Comparison of ENCODE assay signal across 1 mouse cellular context in the genomic region with DNA sequence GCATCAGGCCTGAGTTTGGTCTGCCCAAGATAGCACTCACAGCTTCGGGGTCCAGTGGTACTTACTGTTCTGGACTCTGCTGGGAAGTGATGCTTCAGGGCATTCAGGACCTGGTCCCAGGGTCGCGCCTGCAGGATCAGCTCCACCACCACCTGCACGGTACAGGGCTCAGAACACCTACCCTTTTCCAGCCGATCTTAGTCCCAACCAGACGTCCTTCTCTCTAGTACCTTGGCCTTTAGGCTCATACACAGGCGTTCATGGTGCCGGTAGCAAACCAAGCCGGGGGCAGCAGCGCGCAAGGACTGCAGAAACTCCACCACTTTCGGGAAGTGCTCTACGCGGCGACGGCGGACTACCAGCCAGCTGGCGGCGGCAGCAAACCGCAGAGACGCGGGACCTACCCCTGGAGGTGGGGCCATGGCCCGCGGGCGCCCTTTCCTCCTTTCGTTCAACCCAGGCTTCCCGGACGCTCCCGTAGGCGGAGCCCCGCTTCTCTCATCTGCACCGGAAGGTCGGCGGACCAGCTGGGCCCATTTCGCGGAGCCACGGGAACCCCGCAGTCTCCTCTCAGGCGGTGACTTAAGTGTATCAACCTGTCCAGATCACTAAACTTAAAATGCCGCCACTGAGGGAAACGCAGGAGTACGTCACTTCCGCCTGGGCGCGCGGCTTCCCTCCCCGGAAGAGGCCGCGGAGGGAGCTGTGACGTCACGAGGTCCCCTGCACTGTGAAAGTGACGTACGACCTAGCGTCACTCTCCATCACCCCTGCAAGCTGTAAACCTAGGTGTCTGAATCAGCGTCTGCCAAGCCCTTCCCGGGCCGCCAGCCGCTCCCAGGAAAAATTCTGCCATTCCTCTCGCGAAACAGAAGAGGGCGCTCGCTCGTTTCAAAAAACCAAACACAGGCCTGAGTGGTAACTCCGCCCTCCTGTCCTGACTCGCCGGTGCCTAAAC.
A peak's percentile ranks its signal among the peaks of the same experiment; 100 is the strongest.
TF ChIP-seq lines count a peak whose summit lies in the region.

TSS of gene Tinf2 (minus strand) at position 661 of the 958 bp plus-strand sequence.

TF ChIP-seq in CH12.LX, 34 proteins besides CTCF, POLR2A, EP300 and RAD21 (continued from another document):
- TF ChIP-seq ZKSCAN1 (IDR thresholded peaks at IDR 0.05; ENCODE audit: borderline replicate concordance, low read depth, low read length) = no peak; the same call in 1 of the 2 replicates
- TF ChIP-seq CHD2 (IDR thresholded peaks at IDR 0.05; ENCODE audit: low read length) = peak; percentile 73; the same call in 1 of the 2 replicates
- peak; percentile 54 for TF ChIP-seq NRF1 (IDR thresholded peaks at IDR 0.05; ENCODE audit: low read depth, low read length)
- TF ChIP-seq IRF4 (IDR thresholded peaks at IDR 0.05; ENCODE audit: low read depth, low read length) = peak; percentile 84
- peak; percentile 71 for TF ChIP-seq JUND (conservative IDR thresholded peaks at IDR 0.05; ENCODE audit: low read depth, low read length)
- peak; percentile 100 for TF ChIP-seq GABPA (IDR thresholded peaks at IDR 0.05; ENCODE audit: insufficient replicate concordance, low read depth, low read length)
- peak; percentile 81 for TF ChIP-seq ZMIZ1 (IDR thresholded peaks at IDR 0.05; ENCODE audit: low read depth, low read length)
- TF ChIP-seq BHLHE40 (IDR thresholded peaks at IDR 0.05; ENCODE audit: low read depth, low read length) = peak; percentile 53; the same call in 1 of the 2 replicates
- no peak for TF ChIP-seq USF2 (conservative IDR thresholded peaks at IDR 0.05; ENCODE audit: low read depth, low read length)
- TF ChIP-seq MAZ (IDR thresholded peaks at IDR 0.05; ENCODE audit: low read depth, low read length) = peak; percentile 84
- TF ChIP-seq KAT2A (IDR thresholded peaks at IDR 0.05; ENCODE audit: insufficient replicate concordance, low read length) = peak; percentile 82; the same call in 1 of the 2 replicates
- peak; percentile 85 for TF ChIP-seq MXI1 (IDR thresholded peaks at IDR 0.05; ENCODE audit: low read depth, low read length)
- no peak for TF ChIP-seq PAX5 (IDR thresholded peaks at IDR 0.05; ENCODE audit: low read length)
- no peak for TF ChIP-seq MYC (IDR thresholded peaks at IDR 0.05; ENCODE audit: low read depth, low read length)
- TF ChIP-seq NELFE (IDR thresholded peaks at IDR 0.05; ENCODE audit: low read depth, low read length) = peak; percentile 91
- no peak; the same call in 1 of the 2 replicates for TF ChIP-seq UBTF (IDR thresholded peaks at IDR 0.05; ENCODE audit: low read depth, low read length)
- peak; percentile 76 for TF ChIP-seq SMC3 (IDR thresholded peaks at IDR 0.05; ENCODE audit: low read depth, low read length)
- TF ChIP-seq RCOR1 (conservative IDR thresholded peaks at IDR 0.05; ENCODE audit: low read depth, low read length) = peak; percentile 80
- TF ChIP-seq ELF1 (IDR thresholded peaks at IDR 0.05; ENCODE audit: low read depth, low read length) = peak; percentile 91
- peak; percentile 1; the same call in 1 of the 2 replicates for TF ChIP-seq ZC3H11A (IDR thresholded peaks at IDR 0.05; ENCODE audit: low read depth, low read length)
- no peak for TF ChIP-seq USF1 (IDR thresholded peaks at IDR 0.05; ENCODE audit: low read depth, low read length)
- peak; percentile 80 for TF ChIP-seq MEF2A (IDR thresholded peaks at IDR 0.05; ENCODE audit: borderline replicate concordance, low read depth, low read length)
- peak; percentile 84 for TF ChIP-seq HCFC1 (IDR thresholded peaks at IDR 0.05; ENCODE audit: low read depth, low read length)
- peak; percentile 92; the same call in 1 of the 2 replicates for TF ChIP-seq E2F4 (IDR thresholded peaks at IDR 0.05; ENCODE audit: insufficient replicate concordance, low read depth, low read length)
TF ChIP-seq in CH12.LX: peak in this region for 25.
